Mouse (Mus musculus) limb, embryonic 10.5 days (tissue): ENCODE measurements around the gene Cfap299. TPM values are rescaled to one million over a fixed set of nuclear protein-coding genes. Genes with fewer than 3 reads are reported as not detected.
"Not testable (repeated sequence)": the region's sequence is repeated elsewhere in the genome, so short reads cannot be mapped to it uniquely, and the experiment has no call there.

Experiments used
- DNase-seq: peaks from one replicate; pipeline ENCODE4 v3.0.0-alpha.2; 2017; ENCODE audit warnings: low spot score
- H3K27ac ChIP-seq: fragments of 300-500 bp; sonication (generic); 2 replicates; pipeline ENCODE4 v1.5.1; 2016; ENCODE audit warnings: mild to moderate bottlenecking
- H3K27me3 ChIP-seq: fragments of 300-500 bp; sonication (generic); 2 replicates; pipeline ENCODE4 v1.6.1; 2016; ENCODE audit warnings: low read depth, mild to moderate bottlenecking; ENCODE audit not compliant: poor library complexity, severe bottlenecking
- H3K36me3 ChIP-seq: fragments of 300-500 bp; sonication (generic); 2 replicates; pipeline ENCODE4 v1.6.1; 2016; ENCODE audit warnings: mild to moderate bottlenecking, moderate library complexity
- H3K4me1 ChIP-seq: fragments of 300-500 bp; sonication (generic); 2 replicates; pipeline ENCODE4 v1.6.1; 2016
- H3K4me3 ChIP-seq: fragments of 300-500 bp; sonication (generic); 2 replicates; pipeline ENCODE4 v1.5.1; 2016; ENCODE audit warnings: mild to moderate bottlenecking, moderate library complexity
- H3K9me3 ChIP-seq: fragments of 300-500 bp; sonication (generic); replicated peaks from 2 replicates; pipeline ENCODE4 v1.6.1; 2016; ENCODE audit warnings: mild to moderate bottlenecking
- WGBS: fragments of 180-500 bp; shearing (Covaris S2); methylation state at CpG from one replicate; pipeline ENCODE4 v1.1.7; 2016; 5-methylcytosine and 5-hydroxymethylcytosine counted together
- polyA plus RNA-seq: library from polyadenylated mRNA; unstranded; fragments of >200 nt; fragmentation: Nextera tagmentation; extraction: Ambion mirVana; gene quantifications from 2 replicates; pipeline ENCODE4 v1.2.1, GENCODE M21; 2016

The Cfap299 gene
- 0.16 TPM in 1 of 2 replicates, not detected in the other for polyA plus RNA-seq

DNA sequence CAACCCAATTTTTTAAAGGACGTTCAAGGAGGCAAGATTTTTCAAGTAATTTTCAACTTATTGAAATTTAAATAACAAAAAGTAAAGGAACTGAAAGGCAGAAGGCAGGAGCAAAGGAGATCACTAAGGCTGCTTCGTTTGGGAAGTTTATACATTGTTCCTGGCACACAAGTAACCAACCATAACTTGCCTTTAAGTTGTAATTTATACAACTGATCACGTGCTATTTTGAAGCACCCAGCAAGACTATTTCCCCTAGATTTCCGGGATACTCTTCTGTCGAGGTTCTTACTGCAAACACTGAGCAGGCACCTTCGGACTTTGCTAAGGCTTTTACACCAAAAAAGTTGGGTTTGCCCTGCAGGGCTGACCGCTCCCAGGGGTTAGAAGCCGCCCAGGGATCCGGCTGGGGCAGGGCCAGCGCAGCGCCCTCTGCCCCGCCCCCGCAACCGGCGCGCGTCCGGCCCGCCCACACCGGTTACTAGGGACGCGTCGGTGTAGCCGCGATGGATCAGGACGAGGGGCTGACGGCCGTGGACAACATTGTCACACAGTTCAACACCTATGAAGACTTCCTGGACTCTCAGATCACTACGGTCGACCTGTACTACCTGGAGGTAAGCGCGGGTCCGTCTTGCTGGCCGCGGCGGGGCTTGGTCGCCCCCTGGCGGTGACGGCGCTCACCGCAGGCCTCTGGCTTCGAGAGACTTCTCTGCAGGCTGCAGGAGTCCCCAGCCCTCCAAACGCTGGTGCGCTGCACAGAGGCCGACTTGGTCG, at the start of gene Cfap299:
Gene Cfap299 (plus strand): TSS at position 457 of the 777 bp plus-strand sequence.
- 2% methylated on average over 46 of the region's 46 CpGs for WGBS

GRCm38 (mm10) chr5:98281993-98282392, 47.1 kb upstream of the Cfap299 start:
- H3K36me3 ChIP-seq: no peaks in the 10 kb centered on the region

More for the DNA sequence above, at the start of gene Cfap299:
- H3K4me1 ChIP-seq: no peaks in the 10 kb centered on the region; the same call in 1 of the 2 replicates
- peak within 1 kb of the TSS; percentile 70 for H3K4me3 ChIP-seq
- H3K27me3 ChIP-seq: peaks cover 27% of the 10 kb centered on the region
- H3K9me3 ChIP-seq: no peaks in the 10 kb centered on the region
- peak; percentile 92 for DNase-seq
- peak within 1 kb of the TSS; percentile 64 for H3K27ac ChIP-seq
- no peaks in the 10 kb centered on the region for H3K36me3 ChIP-seq

DNA sequence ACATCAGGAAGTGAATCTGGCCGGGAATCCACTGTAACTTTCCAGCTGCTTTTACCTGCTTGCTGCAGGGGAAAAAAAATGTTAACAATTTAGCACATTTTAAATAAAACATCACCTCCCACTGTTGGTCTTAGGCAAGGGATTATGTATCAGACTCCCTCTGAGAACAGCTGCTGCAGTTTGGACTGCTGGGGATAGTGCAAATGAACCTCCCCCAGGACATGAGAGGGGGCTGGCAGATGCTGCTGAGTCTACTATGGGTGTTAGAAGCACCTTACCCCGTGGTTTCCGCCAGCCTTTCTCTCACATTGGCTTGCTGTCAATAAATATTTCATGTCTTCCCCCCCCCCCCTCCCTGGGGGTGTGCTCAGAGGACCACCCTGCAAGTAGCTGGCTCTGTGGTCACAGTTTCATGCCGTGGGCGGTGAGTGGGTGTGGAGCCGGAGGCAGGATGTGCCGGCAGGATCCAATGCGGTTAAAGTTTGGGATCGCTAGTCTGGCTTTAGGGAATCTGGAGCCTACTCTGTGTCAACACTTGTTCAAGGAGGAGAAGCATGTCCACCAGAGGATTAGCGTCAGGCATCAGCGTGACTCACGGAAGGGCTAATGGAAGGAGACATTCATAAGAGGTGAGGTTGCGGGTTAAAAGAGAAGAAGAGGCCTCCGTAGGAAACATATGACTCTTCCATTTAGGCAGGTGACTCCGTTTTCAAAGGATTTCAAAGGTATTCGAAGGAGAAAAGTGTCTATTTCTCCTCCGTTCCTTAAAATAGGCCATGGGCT, 45.2 kb upstream of the Cfap299 start:
- Histone ChIP-seq H3K27me3 (peaks cover 14% of the 10 kb centered on the region), H3K9me3 (no peaks in the 10 kb centered on the region), H3K4me1 (peaks cover 22% of the 10 kb centered on the region), H3K36me3 (no peaks in the 10 kb centered on the region), H3K4me3 (0 out of 2 replicates have a peak overlapping the region, but pooled peaks have one; percentile 5), H3K27ac (no peak overlapping the region)
- DNase-seq: no peak
- WGBS: 31% methylated on average over 17 of the region's 17 CpGs

More at GRCm38 (mm10) chr5:98281993-98282392, 47.1 kb upstream of the Cfap299 start:
- H3K4me3 ChIP-seq: no peak overlapping the region
- H3K27me3 ChIP-seq: peaks cover 14% of the 10 kb centered on the region
- no peak overlapping the region for H3K27ac ChIP-seq
- H3K4me1 ChIP-seq: peaks cover 22% of the 10 kb centered on the region
- H3K9me3 ChIP-seq: no peaks in the 10 kb centered on the region
- WGBS: 46% methylated on average over 9 of the region's 9 CpGs
- DNase-seq: no peak

- no peak for DNase-seq
- no peak overlapping the region for H3K4me3 ChIP-seq
- H3K4me1 ChIP-seq: peaks cover 16% of the 10 kb centered on the region
- H3K27me3 ChIP-seq: peaks cover 43% of the 10 kb centered on the region
- no peaks in the 10 kb centered on the region for H3K9me3 ChIP-seq
- H3K27ac ChIP-seq: no peak overlapping the region
- WGBS: 87% methylated on average over 8 of the region's 8 CpGs
- H3K36me3 ChIP-seq: no peaks in the 10 kb centered on the region
Observed at GRCm38 (mm10) chr5:98290642-98291041, 38.5 kb upstream of the Cfap299 start.

DNA sequence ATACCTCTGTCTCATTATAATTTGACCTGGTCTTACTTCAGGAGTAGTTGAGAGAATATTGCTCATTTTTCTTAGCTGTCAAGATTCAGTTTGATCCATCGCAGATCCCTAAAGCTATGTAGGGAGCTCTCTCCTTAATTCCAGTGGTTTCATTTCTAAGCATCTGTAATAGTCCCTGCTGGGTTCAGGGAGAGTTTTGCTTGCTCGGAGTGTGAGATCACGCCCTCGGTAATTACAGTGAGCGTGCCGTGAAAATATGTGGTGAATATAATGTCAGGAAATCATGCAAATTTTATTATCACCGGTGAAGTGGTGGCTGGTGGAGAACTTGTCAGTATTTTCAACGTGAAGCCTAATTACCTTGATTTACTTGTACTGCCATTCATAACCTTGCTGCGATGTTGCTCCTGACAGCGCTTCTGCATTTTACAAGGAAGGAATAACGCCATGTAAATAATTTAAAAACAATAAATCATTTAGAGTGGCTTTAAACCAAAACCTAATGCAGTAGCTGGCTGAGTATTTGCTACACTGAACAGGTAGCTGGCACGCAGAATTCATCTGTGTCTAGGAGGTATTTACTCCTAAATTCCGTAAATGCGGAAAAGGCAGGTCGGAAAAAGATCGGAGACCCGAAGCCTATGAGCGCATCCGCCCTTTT, 36.6 kb upstream of the Cfap299 start:
- Histone ChIP-seq H3K4me3 (peak overlapping the region; percentile 43), H3K36me3 (no peaks in the 10 kb centered on the region), H3K4me1 (peaks cover 16% of the 10 kb centered on the region), H3K27ac (no peak overlapping the region), H3K9me3 (no peaks in the 10 kb centered on the region), H3K27me3 (peaks cover 43% of the 10 kb centered on the region)
- 2% methylated on average over 19 of the region's 19 CpGs for WGBS
- no peak for DNase-seq

DNA sequence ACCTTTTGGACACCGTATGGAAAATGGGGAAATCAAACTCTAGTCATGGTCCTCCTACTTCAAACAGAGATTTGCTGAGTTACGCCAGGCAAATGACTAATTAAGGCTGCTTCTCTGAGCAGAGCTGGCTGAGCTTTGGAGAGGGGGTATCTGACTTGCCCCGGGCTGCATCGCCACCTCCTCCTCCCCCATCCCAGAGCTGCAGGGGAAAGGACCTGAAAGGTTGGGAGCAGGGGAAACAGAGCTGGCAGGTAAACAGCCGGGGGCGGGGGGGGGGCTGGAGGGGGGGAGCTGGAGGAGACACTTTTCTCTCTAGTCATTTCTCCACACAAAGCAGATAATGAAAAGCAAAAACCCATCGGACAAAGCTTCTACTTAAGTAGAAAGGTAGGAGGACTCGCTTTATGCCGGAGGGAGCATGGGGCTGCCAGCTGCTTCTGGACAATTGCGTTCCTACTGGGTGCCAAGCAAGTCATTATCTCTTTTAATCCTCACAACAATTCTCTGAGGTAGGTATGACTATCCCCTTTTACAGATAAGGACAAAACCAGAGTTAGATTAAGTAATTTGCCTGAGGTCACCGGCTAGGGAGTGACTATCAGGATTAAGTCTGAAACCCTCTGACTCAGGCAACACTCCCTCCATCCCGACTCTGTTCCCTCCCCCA, 35.9 kb upstream of the Cfap299 start:
- no peak for DNase-seq
- Histone ChIP-seq H3K27ac (no peak overlapping the region), H3K36me3 (no peaks in the 10 kb centered on the region), H3K9me3 (no peaks in the 10 kb centered on the region), H3K27me3 (peaks cover 43% of the 10 kb centered on the region), H3K4me1 (peaks cover 16% of the 10 kb centered on the region), H3K4me3 (peak overlapping the region; percentile 43)
- 2% methylated on average over 12 of the region's 12 CpGs for WGBS

GRCm38 (mm10) chr5:98300079-98300478, 29.0 kb upstream of the Cfap299 start:
- H3K4me1 ChIP-seq: no peaks in the 10 kb centered on the region
- no peaks in the 10 kb centered on the region for H3K9me3 ChIP-seq
- no peak for DNase-seq
- H3K36me3 ChIP-seq: no peaks in the 10 kb centered on the region
- H3K4me3 ChIP-seq: no peak overlapping the region
- no peak overlapping the region for H3K27ac ChIP-seq
- 80% methylated on average over 4 of the region's 4 CpGs for WGBS
- H3K27me3 ChIP-seq: 0 out of 2 replicates have a peak, but pooled peaks cover 2% of the 10 kb centered on the region

- Histone ChIP-seq H3K27ac (no peak overlapping the region), H3K9me3 (no peaks in the 10 kb centered on the region), H3K4me1 (no peaks in the 10 kb centered on the region), H3K36me3 (no peaks in the 10 kb centered on the region), H3K27me3 (0 out of 2 replicates have a peak, but pooled peaks cover 2% of the 10 kb centered on the region), H3K4me3 (no peak overlapping the region)
- WGBS: 89% methylated on average over 4 of the region's 4 CpGs
- no peak for DNase-seq
Observed at GRCm38 (mm10) chr5:98305673-98306072, 23.4 kb upstream of the Cfap299 start.

DNA sequence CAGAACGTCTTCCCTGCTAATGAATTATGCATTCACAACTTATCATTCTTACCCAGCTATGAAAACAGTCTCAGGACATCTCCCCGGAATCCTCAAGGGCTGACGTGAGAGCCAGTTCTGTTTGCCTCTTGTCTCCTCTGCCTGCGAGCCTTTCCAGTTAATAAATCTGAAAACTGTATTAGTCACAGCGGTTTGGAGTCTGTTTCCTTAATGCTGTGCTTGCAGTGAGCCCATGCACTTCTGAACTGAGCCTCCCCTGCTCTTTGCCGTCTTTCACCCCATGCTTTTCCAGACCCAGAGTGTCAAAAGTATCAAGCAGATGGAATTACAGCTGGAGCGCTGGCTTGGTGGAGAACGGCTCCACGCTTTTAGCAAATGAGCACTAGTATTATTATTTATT, 22.6 kb upstream of the Cfap299 start:
- no peaks in the 10 kb centered on the region for H3K4me1 ChIP-seq
- 74% methylated on average over 9 of the region's 9 CpGs for WGBS
- H3K4me3 ChIP-seq: no peak overlapping the region
- DNase-seq: no peak
- H3K27ac ChIP-seq: no peak overlapping the region
- no peaks in the 10 kb centered on the region for H3K9me3 ChIP-seq
- H3K36me3 ChIP-seq: no peaks in the 10 kb centered on the region
- H3K27me3 ChIP-seq: 0 out of 2 replicates have a peak, but pooled peaks cover 4% of the 10 kb centered on the region

DNA sequence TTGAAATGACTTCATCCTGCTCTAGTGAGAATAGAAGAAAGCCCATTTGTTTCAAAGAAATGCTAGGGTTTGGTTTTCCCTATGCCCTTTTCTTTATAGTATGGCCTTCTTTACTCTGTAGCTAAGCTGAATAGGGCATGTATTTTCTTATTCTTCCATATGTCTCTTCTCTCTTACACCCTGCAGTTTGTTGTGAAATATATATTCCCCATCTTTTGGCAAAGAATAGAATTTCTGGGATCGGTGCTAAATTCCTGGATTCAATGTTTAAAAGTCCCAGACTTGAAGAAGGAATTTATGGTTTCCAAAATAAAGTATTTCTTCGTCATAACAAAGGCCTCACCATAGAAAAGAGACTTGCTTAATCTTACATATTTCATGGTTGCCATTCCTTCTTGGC, 2.5 kb upstream of the Cfap299 start:
- no peak overlapping the region for H3K4me3 ChIP-seq
- 93% methylated on average over 2 of the region's 2 CpGs for WGBS
- no peak for DNase-seq
- no peaks in the 10 kb centered on the region for H3K36me3 ChIP-seq
- no peaks in the 10 kb centered on the region; the same call in 1 of the 2 replicates for H3K4me1 ChIP-seq
- H3K27me3 ChIP-seq: peaks cover 27% of the 10 kb centered on the region
- H3K9me3 ChIP-seq: no peaks in the 10 kb centered on the region
- no peak overlapping the region for H3K27ac ChIP-seq

GRCm38 (mm10) chr5:98343751-98344150, 14.6 kb downstream of the Cfap299 start:
- H3K27me3 ChIP-seq: not testable (repeated sequence)
- 93% methylated on average over 16 of the region's 16 CpGs for WGBS

DNA sequence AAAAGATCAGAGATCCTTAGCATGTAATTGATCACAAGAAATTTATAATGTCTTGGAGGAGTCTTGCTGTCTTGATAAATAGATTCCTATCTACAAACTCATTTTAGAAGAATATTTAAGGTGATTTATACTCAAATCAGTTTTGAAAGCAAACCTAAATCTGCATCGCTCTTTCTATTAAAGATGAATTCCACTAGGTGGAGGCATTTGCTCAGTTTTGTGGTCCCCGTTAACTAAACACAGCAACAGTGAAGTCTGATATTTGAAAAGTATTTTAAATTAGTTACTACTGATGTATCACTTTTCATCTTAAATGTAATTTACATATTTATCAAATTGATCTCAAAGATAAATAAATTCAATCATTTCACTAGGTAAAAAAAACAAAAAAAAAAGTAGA, 15.5 kb downstream of the Cfap299 start:
- WGBS: 84% methylated on average over 2 of the region's 2 CpGs
- Histone ChIP-seq H3K27ac (no peak overlapping the region), H3K4me1 (no peaks in the 10 kb centered on the region), H3K36me3 (no peaks in the 10 kb centered on the region), H3K4me3 (no peak overlapping the region), H3K9me3 (no peaks in the 10 kb centered on the region), H3K27me3 (no peaks in the 10 kb centered on the region)
- no peak for DNase-seq

More at GRCm38 (mm10) chr5:98343751-98344150, 14.6 kb downstream of the Cfap299 start:
- not testable (repeated sequence) for H3K36me3 ChIP-seq, DNase-seq, H3K9me3 ChIP-seq, H3K4me3 ChIP-seq, H3K4me1 ChIP-seq, H3K27ac ChIP-seq
